Mouse (Mus musculus) spleen, postnatal 10 days (tissue): ENCODE measurements around the gene Tubgcp4.

ENCODE experiments used
- DNase-seq, 2 experiments: peaks; one replicate each; pipeline ENCODE4 v3.0.0; 2021 to 2022; ENCODE audit warnings: low spot score in 2 of 2

Gene Tubgcp4

GRCm38 (mm10) chr2:121195466-121195865 lies 25.0 kb downstream of the Tubgcp4 start:
- no peak for DNase-seq

- DNase-seq = no peak
Observed at GRCm38 (mm10) chr2:121204276-121204675, 33.8 kb downstream of the Tubgcp4 start.

GRCm38 (mm10) chr2:121206541-121206940 lies 36.1 kb downstream of the Tubgcp4 start:
- no peak for DNase-seq

GRCm38 (mm10) chr2:121214491-121214890 lies 44.0 kb downstream of the Tubgcp4 start:
- DNase-seq = no peak

GRCm38 (mm10) chr2:121219177-121219576 lies 48.7 kb downstream of the Tubgcp4 start:
- no peak for DNase-seq

- no peak for DNase-seq
Observed at GRCm38 (mm10) chr2:121219994-121220393, 49.5 kb downstream of the Tubgcp4 start.

- no peak for DNase-seq
Observed at GRCm38 (mm10) chr2:121223010-121223409, 52.6 kb downstream of the Tubgcp4 start.

- no peak for DNase-seq
Observed at GRCm38 (mm10) chr2:121228135-121228534, 57.7 kb downstream of the Tubgcp4 start.

- peak; percentile 52 to 63 for DNase-seq
Observed at GRCm38 (mm10) chr2:121235460-121236072, 65.1 kb downstream of the Tubgcp4 start.

GRCm38 (mm10) chr2:121239426-121239825 lies 69.0 kb downstream of the Tubgcp4 start:
- DNase-seq = no peak

GRCm38 (mm10) chr2:121244099-121244498 lies 73.6 kb downstream of the Tubgcp4 start:
- no peak for DNase-seq
